Mouse (Mus musculus) brown adipose tissue, adult 24 weeks (tissue): ENCODE results near the gene Ccdc163. TPM values are rescaled to one million over a fixed set of nuclear protein-coding genes. Genes with fewer than 3 reads are reported as not detected.

Source experiments
- H3K27ac ChIP-seq: fragments of 200-500 bp; replicated peaks from 2 replicates; pipeline ENCODE4 v1.5.1; 2012; ENCODE audit warnings: low read depth, mild to moderate bottlenecking, low read length
- H3K4me1 ChIP-seq: fragments of 200-500 bp; 2 replicates; pipeline ENCODE4 v1.6.1; 2012; ENCODE audit warnings: low read length, mixed read lengths; ENCODE audit not compliant: control insufficient read depth, insufficient read depth, insufficient read length
- H3K4me3 ChIP-seq: fragments of 200-500 bp; 2 replicates; pipeline ENCODE4 v1.5.1; 2012; ENCODE audit warnings: low read depth, mild to moderate bottlenecking, low read length, moderate library complexity; ENCODE audit not compliant: insufficient read depth
- polyA plus RNA-seq: library from polyadenylated mRNA; stranded (reverse); fragments of >200 nt; gene quantifications from 2 replicates; pipeline ENCODE4 v1.2.4, GENCODE M21; 2012; ENCODE audit not compliant: missing spikeins, insufficient read depth, insufficient read length

Ccdc163 gene
- polyA plus RNA-seq, 1 experiment = 12.3 TPM

DNA sequence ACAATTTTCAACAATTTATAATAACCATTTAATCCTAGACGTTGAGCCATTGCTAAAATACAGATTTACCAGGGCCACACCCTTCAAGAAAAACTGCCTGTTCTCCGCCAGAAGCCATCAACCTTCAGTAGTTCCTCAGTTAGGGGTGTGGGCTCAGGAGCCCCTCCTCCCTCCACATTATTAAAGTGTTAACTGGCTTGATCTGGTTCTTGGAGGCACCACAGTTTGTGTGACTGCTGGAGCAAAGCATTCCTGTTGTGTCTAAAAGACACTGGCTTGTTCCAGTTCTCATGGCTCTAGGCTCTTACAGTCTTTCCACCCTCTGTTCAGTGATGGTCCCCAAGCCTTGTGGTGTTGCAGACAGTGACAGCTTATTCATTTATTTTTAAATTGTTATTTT lies 72.2 kb downstream of the Ccdc163 start:
- Histone ChIP-seq H3K4me1 (no peaks in the 10 kb centered on the region), H3K27ac (no peak overlapping the region), H3K4me3 (no peak overlapping the region)

DNA sequence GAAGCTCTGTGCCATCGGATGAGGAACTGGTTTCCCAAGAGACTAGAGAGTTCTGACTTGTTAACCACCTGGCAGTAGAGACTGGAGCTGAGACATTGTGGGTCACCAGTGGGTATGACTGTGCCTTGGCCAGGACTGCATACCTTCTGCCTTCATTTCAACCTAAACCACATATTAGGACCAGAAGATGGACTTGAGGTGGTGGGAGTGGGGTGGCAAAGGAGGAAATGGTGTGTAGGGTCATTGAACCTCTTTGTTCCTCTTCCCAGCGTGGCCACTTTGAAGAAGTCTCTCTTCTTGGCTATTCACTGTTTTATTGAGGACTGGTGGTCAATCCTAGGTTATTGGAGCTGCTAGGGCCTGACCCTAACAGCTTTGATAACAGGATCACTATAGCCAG lies 73.1 kb downstream of the Ccdc163 start:
- H3K27ac ChIP-seq = no peak overlapping the region
- H3K4me1 ChIP-seq = no peaks in the 10 kb centered on the region
- no peak overlapping the region for H3K4me3 ChIP-seq

DNA sequence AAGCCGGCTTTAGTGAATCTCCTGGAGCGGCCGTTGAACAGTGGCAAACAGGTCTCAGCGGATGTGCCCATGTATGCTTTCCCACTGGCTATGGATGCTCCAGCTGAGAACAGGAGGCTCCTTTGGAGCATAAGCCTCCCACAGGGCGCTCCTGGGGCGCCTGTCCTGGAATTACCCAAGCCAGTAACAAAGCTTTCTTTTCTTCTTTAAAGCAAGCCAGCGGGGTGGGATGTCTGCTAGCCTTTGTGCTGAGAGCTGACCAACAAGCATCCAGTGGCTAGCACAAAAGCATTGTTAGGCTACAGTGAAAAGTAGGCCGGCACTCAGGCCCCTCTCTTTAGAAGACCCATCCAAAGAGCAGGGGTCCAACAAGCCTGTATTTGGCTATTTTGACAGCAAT lies 73.9 kb downstream of the Ccdc163 start:
- Histone ChIP-seq H3K27ac (no peak overlapping the region), H3K4me3 (no peak overlapping the region), H3K4me1 (no peaks in the 10 kb centered on the region)

DNA sequence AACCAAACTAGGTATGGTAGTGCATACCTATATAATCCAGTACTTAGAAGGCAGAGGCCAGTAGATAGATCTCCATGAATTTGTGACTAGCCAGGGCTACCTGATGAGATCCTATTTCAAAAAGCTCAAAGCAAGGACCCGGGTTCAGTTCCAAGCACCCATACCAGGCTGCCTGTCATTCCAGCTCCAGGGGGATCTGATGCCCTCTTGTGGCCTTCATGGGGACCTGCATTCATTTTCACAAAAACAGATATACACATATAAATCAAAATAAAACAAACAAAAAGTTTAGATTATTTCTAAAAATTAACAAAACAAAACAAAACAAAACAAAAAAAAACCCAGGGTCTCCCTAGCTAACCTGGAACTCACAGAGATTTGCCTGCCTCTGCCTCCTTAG lies 78.3 kb downstream of the Ccdc163 start:
- Histone ChIP-seq H3K4me3 (no peak overlapping the region), H3K4me1 (no peaks in the 10 kb centered on the region), H3K27ac (no peak overlapping the region)

DNA sequence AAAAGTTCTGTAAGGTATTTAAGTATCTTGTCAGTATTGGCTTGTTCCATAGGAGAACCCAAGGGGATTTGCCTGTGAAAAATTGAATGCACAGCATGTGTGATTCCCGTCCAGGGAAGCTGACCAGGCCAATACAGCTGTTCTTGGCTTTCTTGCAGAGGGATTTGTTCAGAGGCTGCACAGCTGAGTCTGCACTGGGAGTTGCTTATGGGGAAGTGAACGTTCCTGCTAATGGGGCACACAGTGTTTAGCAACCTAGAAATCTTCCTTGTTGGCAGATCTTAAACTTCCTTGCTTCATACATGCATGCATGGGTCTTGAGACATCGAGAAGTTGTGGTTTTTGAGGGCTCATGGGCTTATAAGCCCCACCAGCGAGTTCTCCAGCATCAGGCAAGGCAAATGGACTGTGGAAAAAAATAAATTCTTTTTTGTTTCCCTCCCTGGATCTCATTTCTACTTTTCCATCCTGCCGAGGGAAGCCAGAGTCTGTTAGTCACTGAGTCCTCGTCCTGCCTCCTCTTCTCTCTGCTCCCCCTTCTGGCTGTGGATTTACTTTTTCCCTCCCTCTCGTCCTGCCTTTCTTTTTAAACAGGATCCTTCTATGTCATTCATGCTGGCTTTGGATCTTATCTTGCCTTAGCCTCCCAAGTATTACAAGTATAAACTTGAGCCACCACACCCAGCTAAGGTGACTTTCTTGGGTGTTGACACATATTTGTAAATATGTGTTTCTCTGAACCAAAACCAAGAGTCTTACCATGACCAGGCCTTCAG lies 79.9 kb downstream of the Ccdc163 start:
- Histone ChIP-seq H3K27ac (no peak overlapping the region), H3K4me1 (no peaks in the 10 kb centered on the region), H3K4me3 (no peak overlapping the region)

DNA sequence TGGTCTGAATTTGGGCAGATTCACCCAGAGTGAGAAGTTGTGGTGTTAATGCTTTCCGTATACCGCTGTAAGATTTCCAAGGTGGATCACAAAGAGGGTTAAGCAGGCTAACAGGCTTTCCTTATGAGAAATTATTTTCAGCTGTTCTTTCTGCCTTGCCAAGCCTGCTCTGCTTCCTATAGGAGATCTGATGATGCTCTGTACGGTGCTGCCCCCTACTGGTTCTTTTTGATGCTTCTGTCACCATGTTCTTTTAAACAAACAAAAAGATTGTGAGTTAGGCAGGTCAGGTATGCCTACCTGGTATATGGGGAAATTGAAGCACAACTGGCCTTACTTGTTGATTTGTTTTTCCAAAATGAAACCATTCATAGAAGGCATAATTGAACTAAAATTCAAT lies 80.6 kb downstream of the Ccdc163 start:
- Histone ChIP-seq H3K4me3 (no peak overlapping the region), H3K4me1 (no peaks in the 10 kb centered on the region), H3K27ac (no peak overlapping the region)

DNA sequence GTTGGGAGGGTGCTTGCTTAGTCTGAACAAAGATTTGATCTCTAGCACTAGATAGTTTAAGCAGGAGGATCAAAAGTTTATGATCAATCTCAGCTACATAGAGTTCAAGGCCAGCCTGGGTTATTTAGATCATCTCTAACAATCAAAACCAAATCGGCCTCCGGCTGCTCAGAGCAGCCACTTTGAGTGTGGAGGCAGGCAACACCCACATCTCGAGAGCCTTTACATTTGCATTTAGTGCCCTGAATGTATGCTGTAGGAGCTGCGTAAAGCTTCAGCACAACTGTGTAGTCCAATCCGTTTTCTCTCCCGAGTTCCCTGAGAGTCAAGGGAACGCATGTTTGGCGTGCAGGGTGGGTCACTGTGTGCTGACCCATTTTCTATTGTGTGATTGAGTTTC lies 84.1 kb downstream of the Ccdc163 start:
- no peak overlapping the region for H3K27ac ChIP-seq
- H3K4me1 ChIP-seq = no peaks in the 10 kb centered on the region

DNA sequence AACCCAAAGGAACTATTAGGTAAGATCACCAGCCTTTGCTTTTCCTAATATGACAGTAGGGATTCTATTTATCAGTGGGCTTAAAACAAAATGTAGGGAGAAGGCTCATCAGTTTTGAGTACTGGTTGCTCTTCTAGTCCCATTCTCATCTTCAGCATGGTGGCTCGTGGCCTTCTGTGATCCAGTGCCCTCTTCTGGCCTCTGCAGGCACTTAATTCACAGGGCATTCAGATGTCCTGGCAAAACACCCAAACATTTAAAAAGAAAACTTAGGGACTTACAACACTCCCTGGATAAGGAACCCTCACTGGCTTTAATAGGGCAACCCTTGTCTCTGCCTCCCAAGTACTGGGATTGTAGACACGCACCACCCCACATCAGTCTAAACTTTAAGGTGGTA lies 86.0 kb downstream of the Ccdc163 start:
- no peak overlapping the region for H3K4me3 ChIP-seq
- no peak overlapping the region for H3K27ac ChIP-seq

More for the DNA sequence above, 84.1 kb downstream of the Ccdc163 start:
- H3K4me3 ChIP-seq = no peak overlapping the region

DNA sequence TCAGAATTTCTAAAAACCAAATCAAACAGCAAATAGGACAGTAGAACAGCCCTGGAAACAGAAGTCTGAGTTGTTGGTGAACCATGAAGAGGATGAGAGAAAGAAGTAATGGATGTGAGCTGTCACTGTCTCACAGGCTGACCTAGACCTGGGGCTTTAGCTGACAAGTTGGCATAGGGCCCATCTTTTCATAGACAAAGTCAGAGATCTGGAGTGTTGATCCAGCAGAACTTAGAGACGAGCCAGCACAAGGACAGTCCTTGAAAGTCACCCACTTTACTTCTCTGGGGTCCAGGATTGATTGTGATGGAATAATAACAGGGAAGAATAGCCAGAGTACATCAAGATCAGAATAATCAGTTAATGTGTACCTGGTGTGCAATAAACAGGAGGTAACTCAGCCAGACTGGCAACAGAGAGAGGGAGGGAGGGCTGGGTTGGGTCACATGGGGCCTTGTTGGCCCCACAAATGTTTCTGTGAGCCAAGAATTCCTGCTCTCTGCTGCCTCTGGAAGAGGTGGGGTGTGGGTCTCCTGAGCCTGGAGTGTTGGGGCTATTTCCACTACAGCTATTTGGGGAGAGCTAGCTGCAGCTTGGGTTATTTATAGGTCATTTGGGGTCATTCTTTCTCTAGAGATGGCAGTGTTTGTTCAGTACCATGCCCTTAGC lies 88.3 kb downstream of the Ccdc163 start:
- Histone ChIP-seq H3K27ac (no peak overlapping the region), H3K4me1 (no peaks in the 10 kb centered on the region), H3K4me3 (no peak overlapping the region)

More for the DNA sequence above, 86.0 kb downstream of the Ccdc163 start:
- no peaks in the 10 kb centered on the region for H3K4me1 ChIP-seq

DNA sequence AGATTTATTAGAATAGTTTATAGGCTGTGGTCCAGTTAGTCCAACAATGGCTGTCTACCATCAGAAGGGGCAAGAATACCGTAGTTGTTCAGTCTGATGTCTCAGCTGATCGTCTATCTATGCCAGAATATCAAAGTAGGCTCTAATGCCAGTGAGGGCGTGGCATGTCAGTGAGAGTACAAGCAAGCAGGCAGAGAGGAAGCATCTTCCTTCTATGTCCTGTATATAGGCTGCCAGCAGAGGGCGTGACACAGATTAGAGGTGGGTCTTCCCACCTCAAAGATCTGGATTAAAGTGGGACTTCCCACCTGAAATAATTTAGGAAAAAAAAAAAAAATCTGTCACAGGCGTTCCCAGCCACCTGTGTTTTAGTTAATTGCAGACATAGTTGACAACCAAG lies 91.6 kb downstream of the Ccdc163 start:
- no peak overlapping the region for H3K27ac ChIP-seq
- no peak overlapping the region for H3K4me3 ChIP-seq
- H3K4me1 ChIP-seq = no peaks in the 10 kb centered on the region

Other genes starting within 250 kb of the Ccdc163 start
- gene Mast2, start 244.3 kb upstream of the Ccdc163 start, polyA plus RNA-seq = 10.7 and 11.4 TPM in 2 replicates
- 7.8 and 8.1 TPM in 2 replicates for gene Ipp, start 201.0 kb upstream of the Ccdc163 start, polyA plus RNA-seq
- gene Tmem69, start 152.6 kb upstream of the Ccdc163 start, polyA plus RNA-seq = 51.5 and 53.6 TPM in 2 replicates
- 47.5 and 53.5 TPM in 2 replicates for gene Gpbp1l1, start 150.9 kb upstream of the Ccdc163 start, polyA plus RNA-seq
- gene Ccdc17, start 111.9 kb upstream of the Ccdc163 start, polyA plus RNA-seq = 2.7 and 4.5 TPM in 2 replicates
- 7.7 and 12.5 TPM in 2 replicates for gene Nasp, start 80.6 kb upstream of the Ccdc163 start, polyA plus RNA-seq
- gene Akr1a1, start 56.8 kb upstream of the Ccdc163 start, polyA plus RNA-seq = 444 and 532 TPM in 2 replicates
- 971 and 1,048 TPM in 2 replicates for gene Prdx1, start 23.0 kb upstream of the Ccdc163 start, polyA plus RNA-seq
- gene Mmachc, start 103 bp upstream of the Ccdc163 start, polyA plus RNA-seq = 49.4 and 64.1 TPM in 2 replicates
- 1.7 and 6.7 TPM in 2 replicates for gene Tesk2, start 12.4 kb downstream of the Ccdc163 start, polyA plus RNA-seq
- gene Toe1, start 99.1 kb downstream of the Ccdc163 start, polyA plus RNA-seq = 6.0 and 7.8 TPM in 2 replicates
- 3.3 and 3.6 TPM in 2 replicates for gene Mutyh, start 99.2 kb downstream of the Ccdc163 start, polyA plus RNA-seq
- gene Hpdl, start 113.2 kb downstream of the Ccdc163 start, polyA plus RNA-seq = 6.5 and 10.3 TPM in 2 replicates
- gene Zswim5, start 168.9 kb downstream of the Ccdc163 start, polyA plus RNA-seq = 0.79 and 1.2 TPM in 2 replicates